Mouse (Mus musculus) limb, embryonic 11.5 days (tissue): ENCODE measurements at regions not wholly inside any gene's neighbourhood (a gene's known extent, or its start where the extent isn't known, plus 50 kb on each side); places are given as distances from the start of the nearest gene placed in this dataset.
"Not testable (repeated sequence)": the region's sequence is repeated elsewhere in the genome, so short reads cannot be mapped to it uniquely, and the experiment has no call there.

Experiments
- ATAC-seq: fragments of 200-750 bp; cut with Nextera tagmentation; 2 replicates; pipeline ENCODE4 v1.8.0; 2017; ENCODE audit warnings: low read depth; ENCODE audit not compliant: insufficient number of reproducible peaks, low FRiP score, low TSS enrichment
- DNase-seq: peaks from one replicate; pipeline ENCODE4 v3.0.0-alpha.2; 2015; ENCODE audit warnings: low spot score
- H3K27ac ChIP-seq: fragments of 300-500 bp; sonication (generic); replicated peaks from 2 replicates; pipeline ENCODE4 v1.5.1; 2014; ENCODE audit warnings: low read depth, mild to moderate bottlenecking, low read length
- H3K27me3 ChIP-seq: fragments of 300-500 bp; sonication (generic); 2 replicates; pipeline ENCODE4 v1.6.1; 2014; ENCODE audit warnings: mild to moderate bottlenecking, low read length, mixed read lengths; ENCODE audit not compliant: control insufficient read depth, insufficient read depth
- H3K36me3 ChIP-seq: fragments of 300-500 bp; sonication (generic); 2 replicates; pipeline ENCODE4 v1.6.1; 2014; ENCODE audit warnings: mild to moderate bottlenecking, low read length, moderate library complexity, mixed read lengths; ENCODE audit not compliant: control insufficient read depth, insufficient read depth
- H3K4me1 ChIP-seq: fragments of 300-500 bp; sonication (generic); 2 replicates; pipeline ENCODE4 v1.6.1; 2014; ENCODE audit warnings: low read length, mixed read lengths; ENCODE audit not compliant: control insufficient read depth, insufficient read depth
- H3K4me2 ChIP-seq: fragments of 300-500 bp; sonication (generic); 2 replicates; pipeline ENCODE4 v1.6.1; 2014; ENCODE audit warnings: low read depth, mild to moderate bottlenecking, moderate library complexity; ENCODE audit not compliant: severe bottlenecking
- H3K4me3 ChIP-seq: fragments of 300-500 bp; sonication (generic); 2 replicates; pipeline ENCODE4 v1.5.1; 2014; ENCODE audit warnings: low read depth, low read length
- H3K9ac ChIP-seq: fragments of 300-500 bp; sonication (generic); 2 replicates; pipeline ENCODE4 v1.6.1; 2014; ENCODE audit warnings: mild to moderate bottlenecking, low read length
- H3K9me3 ChIP-seq: fragments of 300-500 bp; sonication (generic); 2 replicates; pipeline ENCODE4 v1.6.1; 2016; ENCODE audit warnings: low read length; ENCODE audit not compliant: control insufficient read depth
- WGBS: fragments of 180-500 bp; shearing (Covaris S2); extraction: QIAGEN DNeasy Blood & Tissue Kit; methylation state at CpG from one replicate; pipeline ENCODE4 v1.1.7; 2014; 5-methylcytosine and 5-hydroxymethylcytosine counted together

DNA sequence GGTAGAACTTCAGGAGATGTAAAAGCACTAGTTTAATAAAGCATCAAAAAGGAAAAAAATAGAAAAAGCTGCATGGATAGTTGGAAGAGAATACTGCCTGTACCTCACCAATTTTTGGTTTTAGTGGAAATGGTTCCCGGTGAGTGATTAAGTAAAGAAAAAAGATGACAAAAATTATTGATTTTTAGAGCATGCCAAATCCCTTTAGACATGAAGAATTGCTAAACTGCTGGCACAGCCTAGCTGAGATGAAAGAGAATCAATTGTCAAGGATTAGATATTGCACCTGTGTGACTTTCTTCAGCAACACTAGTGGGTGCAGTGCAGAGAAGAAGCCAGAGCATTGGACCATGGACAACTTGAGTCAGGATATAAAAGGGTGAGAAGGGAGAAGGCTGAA, 348.7 kb upstream of the Cpeb2 start:
- no peak overlapping the region for H3K27ac ChIP-seq
- 94% methylated on average over 1 of the region's 1 CpGs for WGBS
- no peaks in the 10 kb centered on the region for H3K4me1 ChIP-seq
- no peaks in the 10 kb centered on the region for H3K9me3 ChIP-seq
- no peak overlapping the region for H3K9ac ChIP-seq
- no peaks in the 10 kb centered on the region for H3K36me3 ChIP-seq
- DNase-seq (no peak), ATAC-seq (no peak)
- H3K4me3 ChIP-seq = no peak overlapping the region
- H3K4me2 ChIP-seq = no peak overlapping the region
- H3K27me3 ChIP-seq = no peaks in the 10 kb centered on the region

DNA sequence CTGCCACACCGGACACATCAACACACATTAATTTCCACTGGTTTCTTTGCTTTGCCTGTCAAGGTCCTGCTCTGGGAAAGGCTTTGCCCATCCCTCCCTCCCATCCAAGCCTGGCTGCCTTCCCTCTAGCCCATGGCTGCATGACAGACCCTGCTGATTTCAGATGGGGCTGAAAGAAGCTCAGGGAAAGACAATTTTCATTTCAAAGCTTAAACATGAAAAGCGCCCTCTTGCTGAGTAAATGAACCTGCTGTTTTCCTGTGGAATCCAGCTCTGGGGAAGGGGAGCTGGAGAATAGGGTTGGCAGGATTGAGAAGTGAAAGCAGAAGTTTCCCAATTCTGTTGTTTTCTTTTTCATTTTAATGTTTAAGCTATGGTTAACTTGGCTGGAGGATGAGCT, 341.1 kb upstream of the Cpeb2 start:
- H3K27me3 ChIP-seq = no peaks in the 10 kb centered on the region
- WGBS = 33% methylated on average over 2 of the region's 2 CpGs
- no peaks in the 10 kb centered on the region for H3K9me3 ChIP-seq
- no peak for DNase-seq
- no peaks in the 10 kb centered on the region for H3K36me3 ChIP-seq
- H3K9ac ChIP-seq = no peak overlapping the region
- H3K4me3 ChIP-seq = no peak overlapping the region
- no peaks in the 10 kb centered on the region for H3K4me1 ChIP-seq
- ATAC-seq = no peak
- H3K27ac ChIP-seq = no peak overlapping the region
- H3K4me2 ChIP-seq = no peak overlapping the region

DNA sequence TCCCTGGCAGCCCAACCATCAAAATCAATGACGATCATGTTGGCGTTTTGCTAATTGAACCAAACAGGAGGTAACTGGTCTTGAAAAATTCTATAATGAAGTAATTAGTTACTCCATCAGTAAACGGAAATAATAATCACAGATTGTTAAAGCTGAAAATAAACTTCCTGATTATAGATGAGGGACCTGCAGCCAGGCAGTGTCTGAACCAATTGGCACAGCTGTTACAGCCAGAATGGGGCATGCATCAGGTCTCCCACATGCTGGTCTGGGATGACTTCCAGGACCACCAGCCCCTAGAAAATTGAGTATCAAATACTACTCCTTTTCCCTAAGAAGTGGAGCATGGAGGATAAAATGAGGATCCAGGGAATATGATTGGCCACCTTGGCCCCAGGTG, 326.8 kb upstream of the Cpeb2 start:
- ATAC-seq (no peak), DNase-seq (no peak)
- Histone ChIP-seq H3K36me3 (no peaks in the 10 kb centered on the region), H3K4me3 (no peak overlapping the region), H3K4me1 (no peaks in the 10 kb centered on the region), H3K9ac (no peak overlapping the region), H3K9me3 (no peaks in the 10 kb centered on the region), H3K4me2 (no peak overlapping the region), H3K27ac (no peak overlapping the region), H3K27me3 (no peaks in the 10 kb centered on the region)
- WGBS = 68% methylated on average over 3 of the region's 3 CpGs

DNA sequence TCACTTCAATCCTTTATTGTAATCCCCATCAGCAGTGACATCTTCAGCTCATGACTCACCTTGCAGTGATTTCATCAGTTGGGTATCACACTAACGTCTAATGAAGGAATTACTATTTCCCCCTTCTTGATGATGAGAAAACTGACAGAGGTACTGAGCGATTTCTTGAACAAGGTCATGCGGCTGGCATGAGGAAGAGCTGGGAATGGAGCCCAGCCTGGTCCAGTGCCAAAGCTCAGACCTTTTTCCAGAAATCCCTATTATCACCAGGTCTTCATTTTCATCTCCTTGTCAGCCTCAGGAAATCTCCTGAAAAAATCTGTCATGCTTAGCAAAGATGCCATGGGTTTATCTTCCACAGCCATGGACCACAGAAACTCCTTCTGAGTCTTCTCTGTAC, 313.6 kb upstream of the Cpeb2 start:
- no peak overlapping the region for H3K27ac ChIP-seq
- H3K4me3 ChIP-seq = no peak overlapping the region
- H3K9me3 ChIP-seq = no peaks in the 10 kb centered on the region
- H3K27me3 ChIP-seq = no peaks in the 10 kb centered on the region
- ATAC-seq (no peak), DNase-seq (no peak)
- H3K9ac ChIP-seq = no peak overlapping the region
- H3K4me1 ChIP-seq = no peaks in the 10 kb centered on the region
- H3K36me3 ChIP-seq = no peaks in the 10 kb centered on the region
- no peak overlapping the region for H3K4me2 ChIP-seq
- WGBS = 89% methylated on average over 3 of the region's 3 CpGs

DNA sequence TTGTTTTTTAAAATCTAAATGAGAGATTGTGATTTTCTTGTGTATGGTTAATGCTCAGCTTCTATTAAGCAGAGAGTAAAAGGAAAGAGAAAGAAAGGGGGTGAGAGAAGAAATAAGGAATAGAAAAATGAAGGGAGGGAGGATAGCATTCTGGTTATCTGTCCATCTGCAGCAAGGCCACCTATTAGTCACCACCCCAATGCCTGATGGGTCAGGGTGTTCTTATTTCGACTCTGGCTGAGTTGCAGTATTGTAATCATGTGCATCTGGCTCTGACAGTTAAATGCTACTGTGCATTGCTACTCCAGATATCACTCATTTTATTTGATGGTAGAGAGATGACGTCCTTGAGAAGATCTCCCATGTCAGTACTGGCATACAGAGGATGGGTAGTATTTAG, 300.9 kb upstream of the Cpeb2 start:
- DNase-seq (no peak), ATAC-seq (no peak)
- 79% methylated on average over 2 of the region's 2 CpGs for WGBS
- Histone ChIP-seq H3K27ac (no peak overlapping the region), H3K27me3 (no peaks in the 10 kb centered on the region), H3K4me2 (no peak overlapping the region), H3K9ac (no peak overlapping the region), H3K4me3 (no peak overlapping the region), H3K36me3 (no peaks in the 10 kb centered on the region), H3K4me1 (no peaks in the 10 kb centered on the region), H3K9me3 (no peaks in the 10 kb centered on the region)

DNA sequence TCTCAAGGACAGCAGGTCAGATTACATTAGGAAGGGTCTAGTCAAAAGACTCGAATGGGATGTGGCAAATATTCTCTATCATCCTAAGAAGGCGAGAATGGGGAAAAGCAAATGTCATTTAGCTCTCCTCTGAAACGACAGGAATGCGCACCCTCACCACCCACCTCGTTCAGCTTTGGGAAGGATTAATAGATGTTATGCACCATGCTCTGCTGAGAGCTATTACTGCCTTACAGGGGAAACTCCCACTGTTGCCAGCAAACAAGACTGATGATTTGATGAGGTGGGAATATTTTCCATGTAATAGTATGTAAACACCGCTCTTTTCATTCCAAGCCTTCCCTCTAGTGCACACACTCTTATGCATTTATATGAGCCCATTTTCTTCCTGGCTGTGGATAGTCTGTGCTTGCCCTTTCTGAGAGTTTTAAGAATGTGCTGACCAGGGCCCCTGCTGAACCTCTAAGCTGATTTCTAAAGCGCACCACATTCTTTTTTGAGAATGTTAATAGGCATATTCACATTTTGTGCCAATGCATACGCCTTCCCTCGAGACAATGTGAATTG, 273.6 kb upstream of the Cpeb2 start:
- no peak overlapping the region for H3K9ac ChIP-seq
- H3K36me3 ChIP-seq = no peaks in the 10 kb centered on the region
- no peaks in the 10 kb centered on the region for H3K9me3 ChIP-seq
- ATAC-seq (no peak), DNase-seq (no peak)
- H3K4me2 ChIP-seq = no peak overlapping the region
- 86% methylated on average over 9 of the region's 9 CpGs for WGBS
- H3K4me1 ChIP-seq = no peaks in the 10 kb centered on the region
- no peak overlapping the region for H3K27ac ChIP-seq
- no peaks in the 10 kb centered on the region for H3K27me3 ChIP-seq
- H3K4me3 ChIP-seq = no peak overlapping the region

DNA sequence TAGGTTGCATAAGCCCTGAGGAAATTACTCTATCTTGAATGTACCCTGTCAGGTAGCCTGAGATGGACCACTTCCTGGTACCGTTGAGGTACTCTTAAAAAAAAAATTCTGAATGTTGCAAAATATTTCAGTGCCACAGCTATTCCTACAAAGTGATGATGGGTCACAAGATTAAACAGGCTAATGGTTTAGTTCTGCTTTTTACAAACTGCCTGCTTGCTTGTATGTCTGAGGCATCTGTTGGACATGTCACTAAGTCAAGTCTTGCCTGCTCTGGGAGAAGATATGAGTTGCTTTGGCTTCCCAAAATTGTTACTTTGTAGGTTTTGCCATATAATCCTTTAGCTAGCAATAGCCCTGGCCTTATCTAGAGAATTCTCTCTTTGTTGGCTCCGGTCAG, 266.0 kb upstream of the Cpeb2 start:
- not testable (repeated sequence) for ATAC-seq, H3K4me1 ChIP-seq, DNase-seq, H3K9me3 ChIP-seq, H3K4me2 ChIP-seq, H3K27me3 ChIP-seq, H3K36me3 ChIP-seq, H3K27ac ChIP-seq, H3K9ac ChIP-seq, H3K4me3 ChIP-seq
- 98% methylated on average over 2 of the region's 2 CpGs for WGBS

DNA sequence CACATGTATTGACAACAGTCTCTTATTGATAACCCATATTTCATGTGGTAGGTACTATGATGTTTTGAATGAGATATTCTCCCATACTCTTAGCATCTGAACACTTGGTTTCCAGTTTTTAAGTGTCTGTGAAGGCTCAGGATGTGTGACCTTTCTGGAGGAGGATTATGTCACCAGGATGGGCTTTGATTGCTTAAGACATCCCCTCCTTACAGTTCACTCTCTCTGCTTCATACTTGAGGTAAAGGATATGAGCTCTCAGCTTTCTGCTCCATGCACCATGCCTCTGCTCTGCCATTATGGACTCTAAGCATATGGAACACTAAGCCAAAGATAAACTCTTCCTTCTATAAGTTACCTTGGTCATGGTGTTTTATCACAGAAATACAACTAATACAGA, 263.8 kb upstream of the Cpeb2 start:
- DNase-seq = no peak
- no peaks in the 10 kb centered on the region for H3K4me1 ChIP-seq
- ATAC-seq = no peak
- no peaks in the 10 kb centered on the region for H3K36me3 ChIP-seq
- no peak overlapping the region for H3K4me3 ChIP-seq
- no peak overlapping the region for H3K9ac ChIP-seq
- H3K27ac ChIP-seq = no peak overlapping the region
- no peaks in the 10 kb centered on the region for H3K9me3 ChIP-seq
- H3K4me2 ChIP-seq = no peak overlapping the region
- no peaks in the 10 kb centered on the region for H3K27me3 ChIP-seq

DNA sequence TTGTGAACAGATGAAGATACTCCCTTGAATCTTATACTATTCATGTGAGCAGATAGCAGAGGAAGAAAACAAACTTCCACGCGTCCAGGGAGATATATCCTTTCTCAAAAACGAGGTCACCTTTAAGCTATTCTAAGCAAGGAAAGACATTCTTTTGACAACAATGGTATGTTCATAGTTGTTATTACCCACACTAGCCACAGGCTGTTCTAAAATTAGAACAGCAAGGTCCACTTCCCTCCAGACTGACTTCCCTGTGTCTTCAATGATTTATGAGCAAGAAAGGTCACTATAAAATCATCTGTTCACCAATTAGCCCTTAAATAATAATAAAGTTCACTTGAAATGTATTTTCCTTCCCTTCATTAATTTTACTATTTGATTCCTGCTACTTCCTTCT, 263.3 kb upstream of the Cpeb2 start:
- no peaks in the 10 kb centered on the region for H3K36me3 ChIP-seq
- no peak overlapping the region for H3K27ac ChIP-seq
- DNase-seq = no peak
- no peaks in the 10 kb centered on the region for H3K27me3 ChIP-seq
- no peak overlapping the region for H3K9ac ChIP-seq
- H3K4me3 ChIP-seq = no peak overlapping the region
- no peaks in the 10 kb centered on the region for H3K9me3 ChIP-seq
- ATAC-seq = no peak
- no peaks in the 10 kb centered on the region for H3K4me1 ChIP-seq
- H3K4me2 ChIP-seq = no peak overlapping the region
- WGBS = 80% methylated on average over 3 of the region's 3 CpGs
